Mouse (Mus musculus): Measurements from ENCODE around the gene Ppy. TPM values are rescaled to one million over a fixed set of nuclear protein-coding genes. Genes with fewer than 3 reads are reported as not detected.

Gene Ppy
- total and polyA plus RNA-seq, 3 experiments = not detected

DNA sequence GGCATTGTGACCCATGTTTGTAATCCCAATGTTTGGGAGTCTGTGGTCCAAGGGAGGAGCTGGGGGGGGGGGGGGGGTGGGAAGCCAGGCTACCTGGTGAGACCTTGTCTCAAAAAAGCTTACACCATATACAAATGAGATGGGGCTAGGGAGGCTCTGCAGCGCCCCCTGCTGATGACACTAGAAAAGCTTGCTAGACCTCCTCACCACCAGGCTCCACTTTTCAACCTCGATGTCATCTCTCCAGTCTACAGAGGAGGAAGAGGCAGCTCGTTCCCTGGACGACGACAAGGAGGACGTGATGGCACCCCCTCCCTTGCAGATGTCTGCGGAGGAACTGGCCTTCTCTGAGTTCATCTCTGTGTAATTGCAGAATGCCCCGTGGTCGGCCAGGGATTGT lies 47.3 kb downstream of the Ppy start:
- Histone ChIP-seq H3K4me3 (ENCODE audit: control insufficient read depth in 1 of 2, insufficient read depth in 1 of 2, low read depth in 2 of 2, low read length in 2 of 2) (no peak overlapping the region), H3K4me1 (ENCODE audit: control insufficient read depth in 1 of 2, insufficient read depth in 2 of 2, low read length in 2 of 2) (peaks cover 0 to 3% of the 10 kb centered on the region in 2 experiments; a peak in 1 of 4 replicates), H3K27ac (ENCODE audit: control insufficient read depth, low read depth, low read length) (no peak overlapping the region), H3K79me2 (ENCODE audit: control insufficient read depth, insufficient read depth, low read length, poor library complexity) (no peaks in the 10 kb centered on the region), H3K9ac (ENCODE audit: control insufficient read depth, low read depth, low read length, poor library complexity, severe bottlenecking) (no peak overlapping the region), H3K9me3 (replicated peaks; ENCODE audit: insufficient read depth, low read length) (no peaks in the 10 kb centered on the region), H3K36me3 (ENCODE audit: control insufficient read depth in 1 of 2, insufficient read depth in 2 of 2, low read length in 2 of 2) (no peaks in the 10 kb centered on the region), H3K27me3 (ENCODE audit: control insufficient read depth in 1 of 2, insufficient read depth in 2 of 2, low read length in 2 of 2) (no peaks in the 10 kb centered on the region; a peak in 1 of 4 replicates)
- DNase-seq (ENCODE audit: low read depth, low spot score) = peak; percentile 84
- no peak for TF ChIP-seq RCOR1 (IDR thresholded peaks at IDR 0.05; ENCODE audit: low read depth, low read length)
- TF ChIP-seq ZMIZ1 (IDR thresholded peaks at IDR 0.05; ENCODE audit: low read depth, low read length) = no peak
- peak; percentile 77 to 96 (median 86) for TF ChIP-seq CTCF (IDR thresholded peaks at IDR 0.05 in 2 of 3, conservative IDR thresholded peaks at IDR 0.05 in 1 of 3; ENCODE audit: control insufficient read depth in 1 of 3, insufficient read depth in 1 of 3, low read depth in 2 of 3, low read length in 3 of 3, poor library complexity in 1 of 3, severe bottlenecking in 1 of 3)
- TF ChIP-seq MEF2A (IDR thresholded peaks at IDR 0.05; ENCODE audit: extremely low read depth, insufficient replicate concordance, low read depth, low read length, poor library complexity, severe bottlenecking) = no peak
- TF ChIP-seq GATA1 (IDR thresholded peaks at IDR 0.05; ENCODE audit: low read depth, low read length) = no peak
- TF ChIP-seq MAZ (IDR thresholded peaks at IDR 0.05; ENCODE audit: low read depth, low read length) = no peak
- peak; percentile 82 for TF ChIP-seq SMC3 (IDR thresholded peaks at IDR 0.05; ENCODE audit: low read depth, low read length)
- peak; percentile 44; the same call in 1 of the 2 replicates for TF ChIP-seq ZC3H11A (IDR thresholded peaks at IDR 0.05; ENCODE audit: low read depth, low read length)
- no peak for TF ChIP-seq TAL1 (IDR thresholded peaks at IDR 0.05; ENCODE audit: low read length)
- TF ChIP-seq POLR2AphosphoS5 (IDR thresholded peaks at IDR 0.05; ENCODE audit: borderline replicate concordance, low read depth, low read length) = no peak
- TF ChIP-seq RAD21 (IDR thresholded peaks at IDR 0.05; ENCODE audit: low read depth, low read length) = peak; percentile 47
- no peak for TF ChIP-seq HCFC1 (IDR thresholded peaks at IDR 0.05; ENCODE audit: low read depth, low read length)

DNA sequence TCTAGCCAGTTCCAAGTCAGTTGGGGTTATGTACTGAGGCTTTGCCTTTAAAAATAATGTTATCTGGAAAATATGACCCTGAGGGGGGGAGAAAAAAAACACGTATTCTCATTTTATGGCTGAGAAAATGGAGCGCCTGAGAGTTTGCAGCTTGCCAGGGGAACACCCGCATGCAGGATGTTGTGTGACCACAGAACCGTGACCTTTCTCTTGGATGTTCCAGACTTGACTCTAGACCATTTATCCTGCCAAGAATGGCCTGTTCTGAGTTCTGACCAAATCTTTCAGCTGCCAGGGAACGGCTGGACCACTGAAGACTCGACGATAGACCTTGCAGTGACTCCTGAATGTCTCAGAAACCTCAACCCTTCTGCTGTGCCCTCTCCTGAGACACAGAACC lies 47.9 kb downstream of the Ppy start:
- Histone ChIP-seq H3K36me3 (ENCODE audit: control insufficient read depth in 1 of 2, insufficient read depth in 2 of 2, low read length in 2 of 2) (no peaks in the 10 kb centered on the region), H3K9me3 (replicated peaks; ENCODE audit: insufficient read depth, low read length) (no peaks in the 10 kb centered on the region), H3K27me3 (ENCODE audit: control insufficient read depth in 1 of 2, insufficient read depth in 2 of 2, low read length in 2 of 2) (no peaks in the 10 kb centered on the region; a peak in 2 of 4 replicates), H3K4me1 (ENCODE audit: control insufficient read depth in 1 of 2, insufficient read depth in 2 of 2, low read length in 2 of 2) (peaks cover 0 to 3% of the 10 kb centered on the region in 2 experiments; a peak in 1 of 4 replicates), H3K27ac (ENCODE audit: control insufficient read depth, low read depth, low read length) (no peak overlapping the region), H3K79me2 (ENCODE audit: control insufficient read depth, insufficient read depth, low read length, poor library complexity) (no peaks in the 10 kb centered on the region), H3K4me3 (ENCODE audit: control insufficient read depth in 1 of 2, insufficient read depth in 1 of 2, low read depth in 2 of 2, low read length in 2 of 2) (no peak overlapping the region), H3K9ac (ENCODE audit: control insufficient read depth, low read depth, low read length, poor library complexity, severe bottlenecking) (no peak overlapping the region)
- TF ChIP-seq MXI1 (IDR thresholded peaks at IDR 0.05; ENCODE audit: low read depth, low read length) (no peak), CHD2 (IDR thresholded peaks at IDR 0.05; ENCODE audit: low read length) (no peak), ZKSCAN1 (IDR thresholded peaks at IDR 0.05; ENCODE audit: low read depth, low read length) (no peak), USF2 (IDR thresholded peaks at IDR 0.05; ENCODE audit: borderline replicate concordance in 1 of 2, insufficient read depth in 1 of 2, low read depth in 1 of 2, low read length in 2 of 2) (no peak), SIN3A (IDR thresholded peaks at IDR 0.05; ENCODE audit: low read length) (no peak), E2F4 (IDR thresholded peaks at IDR 0.05; ENCODE audit: borderline replicate concordance, low read depth, low read length) (no peak), UBTF (IDR thresholded peaks at IDR 0.05; ENCODE audit: borderline replicate concordance, insufficient read depth, low read depth, low read length) (no peak), POLR2A (IDR thresholded peaks at IDR 0.05; ENCODE audit: control insufficient read depth in 1 of 2, insufficient read depth in 1 of 2, low read depth in 1 of 2, low read length in 2 of 2, poor library complexity in 1 of 2) (no peak), ETS1 (IDR thresholded peaks at IDR 0.05; ENCODE audit: low read depth, low read length) (no peak), POLR2AphosphoS2 (IDR thresholded peaks at IDR 0.05; ENCODE audit: low read length) (no peak), MEF2A (IDR thresholded peaks at IDR 0.05; ENCODE audit: extremely low read depth, insufficient replicate concordance, low read depth, low read length, poor library complexity, severe bottlenecking) (no peak), HCFC1 (IDR thresholded peaks at IDR 0.05; ENCODE audit: low read depth, low read length) (no peak), TCF12 (IDR thresholded peaks at IDR 0.05; ENCODE audit: low read depth, low read length) (no peak), CTCF (IDR thresholded peaks at IDR 0.05 in 2 of 3, conservative IDR thresholded peaks at IDR 0.05 in 1 of 3; ENCODE audit: control insufficient read depth in 1 of 3, insufficient read depth in 1 of 3, low read depth in 2 of 3, low read length in 3 of 3, poor library complexity in 1 of 3, severe bottlenecking in 1 of 3) (no peak), NELFE (IDR thresholded peaks at IDR 0.05; ENCODE audit: low read depth, low read length) (no peak), RCOR1 (IDR thresholded peaks at IDR 0.05; ENCODE audit: low read depth, low read length) (no peak), GATA1 (IDR thresholded peaks at IDR 0.05; ENCODE audit: low read depth, low read length) (no peak)
- no peak for DNase-seq (ENCODE audit: low read depth, low spot score)

Measured in MEL (cell line).